Mouse (Mus musculus) gastrocnemius, adult 2 months (tissue): ENCODE measurements around the gene Gck. TPM values are rescaled to one million over a fixed set of nuclear protein-coding genes. Genes with fewer than 3 reads are reported as not detected.
"Not testable (repeated sequence)": the region's sequence is repeated elsewhere in the genome, so short reads cannot be mapped to it uniquely, and the experiment has no call there.

Source experiments
- DNase-seq: peaks from one replicate; pipeline ENCODE4 v3.0.0; 2022
- H3K27ac ChIP-seq: fragments of 200-600 bp; 2 replicates; pipeline ENCODE4 v1.8.1; 2022; ENCODE audit warnings: mild to moderate bottlenecking
- H3K4me3 ChIP-seq: fragments of 200-600 bp; 2 replicates; pipeline ENCODE4 v1.8.1; 2022; ENCODE audit warnings: mild to moderate bottlenecking, moderate library complexity
- CTCF ChIP-seq: fragments of 200-600 bp; IDR thresholded peaks from 2 replicates; pipeline ENCODE4 v1.8.1; 2022; ENCODE audit warnings: antibody characterized with exemption, mild to moderate bottlenecking, moderate library complexity
- intact Hi-C: fragments of 180-260 bp; cut with DNase I; formaldehyde crosslinking; loops from one replicate; pipeline ENCODE4 v1.15.1; 2025
- total RNA-seq, 2 experiments: library from RNA; stranded (reverse); gene quantifications; 2 replicates each; pipeline ENCODE4 v1.2.3; 2021

Gck gene
- total RNA-seq, 2 experiments from 2014 or later, result 1.8 to 7.8 TPM

DNA sequence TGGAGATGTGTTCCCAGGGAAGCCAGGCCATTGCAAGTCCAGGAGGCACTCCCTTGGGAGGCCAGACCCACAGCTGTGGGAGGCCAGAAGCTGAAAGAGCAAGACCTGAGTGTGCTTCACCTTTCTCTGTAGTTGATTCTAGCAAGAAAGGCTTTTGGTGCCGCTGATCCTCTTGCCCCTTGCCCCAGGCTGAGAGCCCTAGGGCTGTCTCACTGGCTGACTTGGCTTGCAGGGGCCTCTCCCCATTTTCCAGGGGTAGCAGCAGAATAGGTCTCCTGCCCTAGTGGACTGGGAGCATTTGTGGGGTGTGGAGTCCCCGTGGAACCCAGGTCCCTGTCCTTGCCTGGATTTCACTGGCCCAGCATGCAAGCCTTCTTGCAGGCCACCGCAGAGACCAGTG lies 48.6 kb downstream of the Gck start:
- no peak for TF ChIP-seq CTCF
- no peak overlapping the region for H3K4me3 ChIP-seq
- intact Hi-C loops, result no loop called here

GRCm38 (mm10) chr11:5899286-5899685 lies 50.6 kb downstream of the Gck start:
- no peak for DNase-seq
- intact Hi-C loops, result no loop called here
- no peak overlapping the region for H3K4me3 ChIP-seq
- H3K27ac ChIP-seq, result no peak overlapping the region
- no peak for TF ChIP-seq CTCF

More for the DNA sequence above, 48.6 kb downstream of the Gck start:
- no peak for DNase-seq
- no peak overlapping the region for H3K27ac ChIP-seq

GRCm38 (mm10) chr11:5898531-5898930 lies 51.4 kb downstream of the Gck start, which contains the start of gene Myl7:
Gene Myl7, minus strand, starts transcription at chr11:5898782.
- no peak for TF ChIP-seq CTCF
- Histone ChIP-seq H3K4me3 (no peak within 1 kb of the TSS), H3K27ac (no peak within 1 kb of the TSS)
- intact Hi-C loops, result no loop called here
- no peak for DNase-seq

GRCm38 (mm10) chr11:5897839-5898238 lies 52.0 kb downstream of the Gck start:
- Histone ChIP-seq H3K4me3 (no peak overlapping the region), H3K27ac (no peak overlapping the region)
- intact Hi-C loops, result no loop called here
- DNase-seq, result no peak
- no peak for TF ChIP-seq CTCF

DNA sequence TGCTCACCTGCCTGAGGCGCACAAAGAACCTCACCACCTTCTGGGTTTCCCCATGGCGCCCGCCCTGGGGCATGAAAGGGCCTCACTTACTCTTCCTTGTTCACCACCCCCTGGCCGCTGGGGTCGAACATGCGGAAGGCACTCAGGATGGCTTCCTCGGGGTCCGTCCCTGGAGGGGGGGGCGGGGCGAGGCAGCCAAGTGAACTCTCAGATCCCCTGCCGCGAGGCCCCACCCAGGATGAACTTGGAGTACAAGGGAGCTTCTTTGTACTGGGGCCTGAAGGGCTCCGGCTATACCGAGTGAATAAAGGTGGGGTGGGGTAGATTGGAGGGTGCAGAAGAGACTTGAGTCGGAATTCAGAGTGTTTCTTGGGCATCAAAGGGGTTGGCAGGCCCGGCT lies 52.7 kb downstream of the Gck start:
- intact Hi-C loops, result no loop called here
- no peak for TF ChIP-seq CTCF
- no peak for DNase-seq
- H3K4me3 ChIP-seq, result no peak overlapping the region
- H3K27ac ChIP-seq, result no peak overlapping the region

GRCm38 (mm10) chr11:5893807-5894206 lies 56.1 kb downstream of the Gck start:
- DNase-seq, result no peak
- no peak for TF ChIP-seq CTCF
- no peak overlapping the region for H3K4me3 ChIP-seq
- H3K27ac ChIP-seq, result no peak overlapping the region
- intact Hi-C loops, result no loop called here

DNA sequence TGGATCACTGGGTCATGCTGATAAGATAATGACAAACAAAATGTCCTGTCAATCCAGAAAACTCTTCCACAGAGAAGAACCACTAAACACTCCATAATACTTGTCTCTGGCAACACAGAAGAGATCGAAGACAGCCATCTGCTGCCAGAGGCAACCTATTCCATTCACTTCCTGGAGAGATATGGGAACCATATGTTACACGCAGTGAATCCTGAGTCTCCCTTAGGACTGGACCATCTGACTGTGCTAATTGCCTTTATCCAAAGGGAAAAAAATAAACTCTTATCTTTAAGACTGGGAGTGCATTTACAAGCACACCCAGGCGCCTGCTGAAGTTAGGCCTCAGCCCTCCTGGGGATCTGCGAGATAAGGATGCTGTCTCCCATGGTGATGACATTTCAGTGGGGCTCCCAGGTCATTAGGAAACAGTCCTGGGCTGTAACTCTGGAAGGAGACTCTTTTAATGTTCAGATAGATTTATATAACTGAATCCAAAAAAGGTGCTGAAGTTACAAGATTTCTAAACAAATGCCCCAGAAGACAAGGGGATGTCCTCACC lies 57.0 kb downstream of the Gck start:
- H3K27ac ChIP-seq, result no peak overlapping the region
- intact Hi-C loops, result no loop called here
- TF ChIP-seq CTCF, result no peak

GRCm38 (mm10) chr11:5892151-5892591 lies 57.7 kb downstream of the Gck start:
- Histone ChIP-seq H3K4me3 (no peak overlapping the region), H3K27ac (peak overlapping the region; percentile 55)
- no peak for TF ChIP-seq CTCF
- intact Hi-C loops, result no loop called here
- peak; percentile 64 for DNase-seq

More for the DNA sequence above, 57.0 kb downstream of the Gck start:
- no peak overlapping the region for H3K4me3 ChIP-seq
- DNase-seq, result no peak

DNA sequence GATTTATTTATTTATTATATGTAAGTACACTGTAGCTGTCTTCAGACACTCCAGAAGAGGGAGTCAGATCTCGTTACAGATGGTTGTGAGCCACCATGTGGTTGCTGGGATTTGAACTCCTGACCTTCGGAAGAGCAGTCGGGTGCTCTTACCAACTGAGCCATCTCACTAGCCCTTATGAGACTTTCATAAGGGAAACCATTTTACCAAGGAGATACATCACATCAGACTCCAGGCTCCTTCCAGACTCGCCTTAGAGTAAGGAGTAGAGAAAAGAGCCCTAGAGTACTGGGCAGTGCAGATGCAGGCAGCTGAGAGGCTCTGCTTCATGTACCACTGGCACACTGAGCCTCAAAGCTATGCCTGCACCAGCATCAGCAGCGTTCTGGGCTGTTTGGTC lies 61.3 kb downstream of the Gck start:
- H3K4me3 ChIP-seq, DNase-seq, H3K27ac ChIP-seq: not testable (repeated sequence)
- intact Hi-C loops, result loop anchor here (10.0 kb wide), 1 partner anchor 164 kb away; no protein-coding TSS in a partner anchor

- no peak for DNase-seq
- no peak for TF ChIP-seq CTCF
- no peak overlapping the region for H3K27ac ChIP-seq
- intact Hi-C loops, result loop anchor here (10.0 kb wide), 1 partner anchor 162 kb away; no protein-coding TSS in a partner anchor
- no peak overlapping the region for H3K4me3 ChIP-seq
These were observed 62.6 kb downstream of the Gck start for GRCm38 (mm10) chr11:5887250-5887649.

DNA sequence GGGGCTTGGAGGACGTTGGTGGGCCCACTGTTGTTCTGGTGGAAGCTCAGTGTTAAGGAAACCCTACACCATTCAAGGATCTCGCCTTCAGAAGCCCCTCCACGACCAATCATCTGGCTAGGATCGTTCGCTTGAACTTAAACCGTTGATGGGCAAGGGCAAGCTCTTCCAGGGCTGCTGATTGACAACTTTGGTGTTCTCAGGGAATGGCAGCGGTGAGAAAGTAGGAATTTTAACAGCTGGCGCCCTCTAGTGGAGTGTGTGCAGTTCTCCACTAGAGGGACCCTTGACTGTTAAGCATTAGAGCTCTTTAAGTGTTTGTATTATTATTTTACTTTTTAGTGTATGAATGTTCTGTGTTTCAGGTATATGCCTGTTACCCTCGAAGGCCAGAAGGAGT lies 63.7 kb downstream of the Gck start:
- no peak overlapping the region for H3K27ac ChIP-seq
- no peak overlapping the region for H3K4me3 ChIP-seq
- DNase-seq, result peak; percentile 73
- peak; percentile 99 for TF ChIP-seq CTCF
- intact Hi-C loops, result loop anchor here (10.0 kb wide), 1 partner anchor 161 kb away; no protein-coding TSS in a partner anchor

DNA sequence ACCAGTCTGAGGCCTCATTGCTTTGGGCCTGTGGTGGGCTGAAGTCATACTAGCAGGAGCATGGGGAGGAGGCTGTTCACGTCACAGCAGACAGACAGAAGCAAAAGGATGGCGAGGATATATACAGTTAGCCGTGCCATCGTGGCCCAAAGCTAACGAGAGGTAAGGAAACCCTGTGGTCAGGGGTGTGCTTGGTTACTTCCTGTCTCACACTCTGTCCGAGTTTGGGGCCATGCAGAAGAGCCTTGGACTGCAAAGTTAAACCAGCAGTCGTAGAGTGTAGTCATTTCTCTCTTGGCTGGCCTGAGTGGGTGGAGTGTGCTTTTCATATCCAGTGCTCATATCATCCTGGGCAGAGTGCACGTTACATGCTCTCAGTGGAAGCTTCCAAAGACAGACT lies 67.4 kb downstream of the Gck start:
- intact Hi-C loops, result loop anchor here (10.0 kb wide), 1 partner anchor 158 kb away; no protein-coding TSS in a partner anchor
- H3K4me3 ChIP-seq, result no peak overlapping the region
- TF ChIP-seq CTCF, result no peak
- peak; percentile 36 for DNase-seq
- peak overlapping the region; percentile 67 for H3K27ac ChIP-seq

DNA sequence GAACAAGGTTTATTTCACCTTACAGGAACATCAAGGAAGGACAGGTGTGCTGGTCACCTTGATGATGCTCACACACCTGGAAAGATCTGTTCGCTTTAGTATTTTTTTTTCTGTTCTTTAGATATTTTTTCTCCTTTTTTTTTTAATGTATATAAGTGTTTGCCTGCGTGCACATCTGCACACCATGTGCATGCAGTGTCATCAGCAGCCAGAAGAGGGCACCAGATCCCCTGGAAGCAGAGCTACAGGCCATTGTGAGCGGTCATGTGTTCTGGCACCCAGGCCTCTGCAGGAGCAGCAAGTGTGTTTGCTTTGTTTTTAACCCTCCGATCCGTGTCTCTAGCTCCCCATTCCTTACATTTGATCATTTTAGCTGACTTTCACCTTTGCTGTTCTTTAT lies 70.0 kb downstream of the Gck start:
- intact Hi-C loops, result loop anchor here (2.0 to 10.0 kb wide), 2 partner anchors 41 to 155 kb away; partner anchors contain the start of gene Polm
- peak; percentile 74 for TF ChIP-seq CTCF
- Histone ChIP-seq H3K27ac (no peak overlapping the region), H3K4me3 (no peak overlapping the region)
- DNase-seq, result peak; percentile 61

DNA sequence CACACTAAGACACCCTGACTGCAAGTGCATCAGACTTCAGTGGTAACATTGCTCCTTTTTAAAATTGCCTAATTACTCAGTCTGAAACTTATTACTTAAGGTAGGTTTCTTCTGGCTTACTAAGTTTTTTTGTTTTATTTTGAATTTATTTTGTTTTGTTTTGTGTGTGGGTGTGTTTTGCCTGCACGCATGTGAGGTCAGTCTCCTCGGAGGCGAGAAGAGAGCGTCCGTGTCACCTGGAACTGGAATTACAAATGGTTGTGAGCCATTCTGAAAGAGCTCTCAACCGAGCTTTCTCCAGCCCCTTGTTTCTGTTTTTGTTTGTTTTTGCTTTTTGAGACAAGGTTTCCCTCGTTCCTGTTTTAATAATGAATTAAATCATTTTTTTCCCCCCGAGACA lies 71.2 kb downstream of the Gck start:
- intact Hi-C loops, result loop anchor here (2.0 kb wide), 1 partner anchor 40 kb away; the partner anchor contains the start of gene Polm
- no peak for TF ChIP-seq CTCF
- peak overlapping the region; percentile 91 for H3K27ac ChIP-seq
- peak overlapping the region; percentile 95 for H3K4me3 ChIP-seq
- no peak for DNase-seq
